Mouse (Mus musculus): Measurements from ENCODE around the gene Kif16b.

DNA sequence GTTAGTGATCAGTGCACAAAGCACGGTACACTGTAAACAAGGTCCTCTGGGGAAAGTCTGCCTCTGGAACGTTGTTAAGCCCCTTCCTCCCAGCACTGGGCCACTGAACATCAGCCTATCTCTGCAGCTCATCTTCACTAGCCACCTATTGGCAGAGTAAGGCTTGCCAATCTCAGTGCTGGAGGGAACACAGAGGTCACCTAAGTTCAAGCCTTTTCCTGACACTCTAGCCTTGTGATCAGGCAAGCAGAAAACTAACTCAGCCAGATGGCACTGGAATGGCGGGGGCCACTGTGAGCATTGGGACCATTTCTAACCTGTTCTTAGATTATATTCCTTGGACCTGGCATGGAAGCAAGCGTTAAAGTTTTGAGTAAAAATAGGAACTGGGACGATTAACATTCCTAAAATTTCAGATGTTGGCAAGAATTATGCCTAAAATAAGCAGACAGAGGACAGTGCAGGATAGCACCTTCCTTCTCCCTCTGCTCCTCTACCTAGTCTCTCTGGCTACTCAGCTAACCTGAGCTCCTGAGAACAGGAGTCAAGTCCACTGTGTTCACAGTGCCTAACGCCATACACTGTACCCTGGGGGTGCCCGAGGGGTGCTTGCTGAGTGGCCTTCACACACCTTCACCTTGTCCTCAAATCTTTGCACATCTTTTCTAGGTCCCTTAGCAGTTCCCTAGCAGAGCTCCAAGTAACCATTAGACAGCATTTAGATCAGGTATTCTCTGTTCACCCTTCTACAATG lies 18.3 kb downstream of the Kif16b start:
- TF ChIP-seq POLR2A (IDR thresholded peaks at IDR 0.05; ENCODE audit: insufficient read depth, low read depth, low read length), result no peak
- no peak for TF ChIP-seq CTCF (IDR thresholded peaks at IDR 0.05; ENCODE audit: insufficient read depth, low read depth, low read length)

Data from olfactory bulb, adult 2 months (tissue).